Mouse (Mus musculus): Measurements from ENCODE around the gene Atp2b4. TPM values are rescaled to one million over a fixed set of nuclear protein-coding genes. Genes with fewer than 3 reads are reported as not detected.
"Not testable (repeated sequence)": the region's sequence is repeated elsewhere in the genome, so short reads cannot be mapped to it uniquely, and the experiment has no call there.

Gene Atp2b4
- polyA plus RNA-seq, 1 experiment from 2014 or later = 9.9 TPM

DNA sequence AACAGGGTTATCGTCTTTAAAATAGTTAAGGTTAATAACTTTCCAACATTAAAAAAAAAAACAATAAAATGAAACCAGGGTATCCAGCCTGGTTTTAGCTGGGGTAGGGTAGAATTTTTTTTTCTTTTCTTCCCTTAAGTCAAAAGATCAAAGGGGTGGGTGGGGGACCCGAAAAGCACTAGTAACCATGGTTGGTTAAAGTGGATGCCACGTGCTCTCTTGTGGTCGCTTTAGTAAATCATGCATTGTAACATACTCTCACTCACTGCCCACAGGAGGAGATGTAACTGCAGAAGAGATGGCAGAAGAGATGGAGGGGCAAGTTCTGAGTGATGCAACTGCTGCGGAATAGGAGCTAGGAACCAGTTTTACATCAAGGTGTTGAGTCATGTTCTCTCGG is 89.5 kb downstream of the Atp2b4 start:
- DNase-seq (no peak), ATAC-seq (no peak)
- no peak overlapping the region for H3K27ac ChIP-seq (ENCODE audit: low read depth)
- no peak overlapping the region for H3K4me3 ChIP-seq (ENCODE audit: low read depth, low read length)
- no peak for TF ChIP-seq CTCF (IDR thresholded peaks at IDR 0.05; ENCODE audit: low read depth)
- no peak for TF ChIP-seq EP300 (IDR thresholded peaks at IDR 0.05; ENCODE audit: low read depth)
- no peak overlapping the region for H3K4me2 ChIP-seq (ENCODE audit: low read depth, low read length)
- H3K4me1 ChIP-seq (ENCODE audit: insufficient read depth) = peaks cover 19% of the 10 kb centered on the region
- H3K9ac ChIP-seq (replicated peaks) = no peak overlapping the region
- H3K9me3 ChIP-seq (ENCODE audit: low read length) = no peaks in the 10 kb centered on the region
- 80% methylated on average over 6 of the region's 6 CpGs for WGBS (ENCODE audit: insufficient replicate concordance)
- H3K27me3 ChIP-seq (ENCODE audit: insufficient read depth, low read length) = no peaks in the 10 kb centered on the region
- peaks cover 31% of the 10 kb centered on the region for H3K36me3 ChIP-seq (replicated peaks; ENCODE audit: insufficient read depth, low read length)

GRCm38 (mm10) chr1:133710895-133711294 is 89.9 kb downstream of the Atp2b4 start:
- DNase-seq (no peak), ATAC-seq (no peak)
- peaks cover 31% of the 10 kb centered on the region for H3K36me3 ChIP-seq (replicated peaks; ENCODE audit: insufficient read depth, low read length)
- H3K4me1 ChIP-seq (ENCODE audit: insufficient read depth) = peaks cover 19% of the 10 kb centered on the region
- no peaks in the 10 kb centered on the region for H3K27me3 ChIP-seq (ENCODE audit: insufficient read depth, low read length)
- no peak overlapping the region for H3K9ac ChIP-seq (replicated peaks)
- no peaks in the 10 kb centered on the region for H3K9me3 ChIP-seq (ENCODE audit: low read length)
- TF ChIP-seq EP300 (IDR thresholded peaks at IDR 0.05; ENCODE audit: low read depth) (no peak), CTCF (IDR thresholded peaks at IDR 0.05; ENCODE audit: low read depth) (no peak)
- H3K27ac ChIP-seq (ENCODE audit: low read depth) = no peak overlapping the region
- H3K4me3 ChIP-seq (ENCODE audit: low read depth, low read length) = no peak overlapping the region
- WGBS (ENCODE audit: insufficient replicate concordance) = 62% methylated on average over 6 of the region's 6 CpGs
- H3K4me2 ChIP-seq (ENCODE audit: low read depth, low read length) = no peak overlapping the region

DNA sequence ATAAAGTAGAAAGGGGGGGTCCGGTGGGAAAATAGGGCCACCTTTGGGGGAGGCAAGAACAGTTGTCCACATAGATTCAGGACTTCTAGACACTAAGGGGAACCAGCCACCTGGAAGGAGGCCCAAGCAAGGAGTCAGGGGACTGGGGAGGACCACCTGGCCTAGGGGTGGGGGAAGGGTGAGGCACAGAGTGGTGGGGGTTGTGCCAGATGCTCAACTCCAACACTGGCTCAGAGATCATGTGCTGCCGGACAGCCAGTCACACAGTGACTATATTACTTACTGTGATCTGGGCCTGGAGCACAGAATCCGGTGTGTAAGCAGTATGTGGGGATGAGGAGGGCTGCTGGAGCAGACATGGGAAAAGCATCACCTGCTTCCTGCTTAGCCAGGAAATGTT is 91.5 kb downstream of the Atp2b4 start:
- WGBS (ENCODE audit: insufficient replicate concordance) = 80% methylated on average over 3 of the region's 3 CpGs
- DNase-seq (no peak), ATAC-seq (peak; percentile 37; the same call in 1 of the 2 replicates)
- H3K27me3 ChIP-seq (ENCODE audit: insufficient read depth, low read length) = no peaks in the 10 kb centered on the region
- H3K36me3 ChIP-seq (replicated peaks; ENCODE audit: insufficient read depth, low read length) = peaks cover 36% of the 10 kb centered on the region
- TF ChIP-seq CTCF (IDR thresholded peaks at IDR 0.05; ENCODE audit: low read depth) (no peak), EP300 (IDR thresholded peaks at IDR 0.05; ENCODE audit: low read depth) (no peak)
- no peak overlapping the region for H3K9ac ChIP-seq (replicated peaks)
- no peak overlapping the region for H3K4me3 ChIP-seq (ENCODE audit: low read depth, low read length)
- peaks cover 19% of the 10 kb centered on the region for H3K4me1 ChIP-seq (ENCODE audit: insufficient read depth)
- no peak overlapping the region for H3K27ac ChIP-seq (ENCODE audit: low read depth)
- no peak overlapping the region for H3K4me2 ChIP-seq (ENCODE audit: low read depth, low read length)
- no peaks in the 10 kb centered on the region for H3K9me3 ChIP-seq (ENCODE audit: low read length)

GRCm38 (mm10) chr1:133701824-133702223 is 99.0 kb downstream of the Atp2b4 start:
- WGBS (ENCODE audit: insufficient replicate concordance) = 11% methylated on average over 2 of the region's 2 CpGs
- not testable (repeated sequence) for H3K27ac ChIP-seq (ENCODE audit: low read depth); H3K27me3 ChIP-seq (ENCODE audit: insufficient read depth, low read length); DNase-seq; H3K4me3 ChIP-seq (ENCODE audit: low read depth, low read length); H3K4me1 ChIP-seq (ENCODE audit: insufficient read depth); H3K4me2 ChIP-seq (ENCODE audit: low read depth, low read length); H3K9me3 ChIP-seq (ENCODE audit: low read length); ATAC-seq; H3K9ac ChIP-seq (replicated peaks)
- peaks cover 20% of the 10 kb centered on the region for H3K36me3 ChIP-seq (replicated peaks; ENCODE audit: insufficient read depth, low read length)
- TF ChIP-seq CTCF (IDR thresholded peaks at IDR 0.05; ENCODE audit: low read depth) = peak; percentile 59

DNA sequence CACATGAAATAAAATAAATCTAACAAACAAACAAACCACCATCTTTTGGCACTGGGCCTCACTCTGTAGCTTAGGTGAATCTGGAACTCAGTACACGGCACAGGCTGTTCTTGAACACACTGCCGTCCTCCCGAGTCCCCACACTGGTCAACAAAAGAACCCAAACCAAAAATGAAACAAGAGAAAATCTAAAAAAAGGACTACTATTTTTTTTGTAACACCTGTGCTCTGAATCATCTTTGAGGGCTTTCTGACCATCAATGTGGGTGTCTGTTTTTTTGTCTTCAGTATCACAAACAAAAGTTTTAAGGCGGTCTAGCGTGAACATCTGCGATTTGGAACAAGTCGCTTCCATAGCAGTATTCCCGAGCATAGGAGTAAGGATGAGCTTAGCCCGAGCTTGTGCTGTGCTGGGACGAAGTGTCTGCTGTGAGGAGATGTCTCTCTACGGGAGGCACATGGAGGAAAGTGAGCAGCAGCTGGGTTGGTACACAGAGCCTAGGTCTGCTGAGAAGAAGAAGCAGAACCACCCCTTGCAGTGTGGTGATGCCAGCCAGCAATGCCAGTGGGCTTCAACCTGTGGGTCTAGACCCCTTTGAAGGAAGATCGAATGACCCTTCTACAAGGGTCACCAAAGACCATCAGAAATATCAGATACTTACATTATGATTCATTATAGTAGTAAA is 102.8 kb downstream of the Atp2b4 start:
- no peaks in the 10 kb centered on the region for H3K9me3 ChIP-seq (ENCODE audit: low read length)
- TF ChIP-seq CTCF (IDR thresholded peaks at IDR 0.05; ENCODE audit: low read depth) (no peak), EP300 (IDR thresholded peaks at IDR 0.05; ENCODE audit: low read depth) (no peak)
- H3K4me3 ChIP-seq (ENCODE audit: low read depth, low read length) = no peak overlapping the region
- no peak overlapping the region for H3K4me2 ChIP-seq (ENCODE audit: low read depth, low read length)
- ATAC-seq = no peak
- H3K27me3 ChIP-seq (ENCODE audit: insufficient read depth, low read length) = no peaks in the 10 kb centered on the region
- DNase-seq = no peak
- peak overlapping the region; percentile 8; the same call in 1 of the 2 replicates for H3K27ac ChIP-seq (ENCODE audit: low read depth)
- WGBS (ENCODE audit: insufficient replicate concordance) = 90% methylated on average over 12 of the region's 12 CpGs
- no peak overlapping the region for H3K9ac ChIP-seq (replicated peaks)
- H3K4me1 ChIP-seq (ENCODE audit: insufficient read depth) = peaks cover 28% of the 10 kb centered on the region
- 0 out of 2 replicates have a peak, but pooled peaks cover 6% of the 10 kb centered on the region for H3K36me3 ChIP-seq (replicated peaks; ENCODE audit: insufficient read depth, low read length)

- Histone ChIP-seq H3K9ac (replicated peaks) (no peak overlapping the region), H3K27me3 (ENCODE audit: insufficient read depth, low read length) (no peaks in the 10 kb centered on the region), H3K4me1 (ENCODE audit: insufficient read depth) (peaks cover 33% of the 10 kb centered on the region), H3K4me2 (ENCODE audit: low read depth, low read length) (no peak overlapping the region), H3K9me3 (ENCODE audit: low read length) (no peaks in the 10 kb centered on the region), H3K4me3 (ENCODE audit: low read depth, low read length) (no peak overlapping the region), H3K27ac (ENCODE audit: low read depth) (no peak overlapping the region), H3K36me3 (replicated peaks; ENCODE audit: insufficient read depth, low read length) (no peaks in the 10 kb centered on the region)
- ATAC-seq (peak; percentile 9; the same call in 1 of the 2 replicates), DNase-seq (peak; percentile 51)
- TF ChIP-seq EP300 (IDR thresholded peaks at IDR 0.05; ENCODE audit: low read depth) (no peak), CTCF (IDR thresholded peaks at IDR 0.05; ENCODE audit: low read depth) (no peak)
- WGBS (ENCODE audit: insufficient replicate concordance) = 60% methylated on average over 7 of the region's 7 CpGs
Measured at GRCm38 (mm10) chr1:133695901-133696300, 104.9 kb downstream of the Atp2b4 start.
